8 mouse cellular contexts compared by ENCODE assay signal in genomic region chr2:172831133-172831532, GRCm38 (mm10).
A peak's percentile ranks its signal among the peaks of the same experiment; 100 is the strongest.
DNase-seq lines count a peak whose midpoint lies in the region; ATAC-seq lines count a peak whose summit lies in the region.

No protein-coding gene starts in this region.

- ATAC-seq in hindbrain, embryonic 12.5 days (ENCODE audit: low FRiP score): peak; percentile 63

- H3K27ac ChIP-seq in hindbrain, embryonic 12.5 days: no peak overlapping the region

- H3K9ac ChIP-seq in hindbrain, embryonic 12.5 days: no peak overlapping the region

- DNase-seq in NIH3T3 (ENCODE audit: low read depth): peak; percentile 85
- DNase-seq in cerebellum, postnatal 10 days: peak; percentile 95 to 97
- DNase-seq in frontal cortex, postnatal 14 days (ENCODE audit: low spot score in 2 of 2): peak; percentile 55 to 85
- DNase-seq in layer of hippocampus, adult 9-11 months: peak; percentile 62
- peak; percentile 91 for DNase-seq in lung, postnatal 10 days
- DNase-seq in retina, adult 2 months (ENCODE audit: low read depth, low spot score): peak; percentile 42
- peak; percentile 91 for DNase-seq in thymus, postnatal 25 days

- H3K9me3 ChIP-seq in hindbrain, embryonic 12.5 days (replicated peaks): no peaks in the 10 kb centered on the region

- H3K4me3 ChIP-seq in hindbrain, embryonic 12.5 days: no peak overlapping the region

- WGBS in hindbrain, embryonic 12.5 days: 11% methylated on average over 3 of the region's 3 CpGs

- H3K36me3 ChIP-seq in hindbrain, embryonic 12.5 days: no peaks in the 10 kb centered on the region

- 0 out of 2 replicates have a peak, but pooled peaks cover 2% of the 10 kb centered on the region for H3K4me1 ChIP-seq in hindbrain, embryonic 12.5 days

- peaks cover 25% of the 10 kb centered on the region for H3K27me3 ChIP-seq in hindbrain, embryonic 12.5 days

- no peak overlapping the region for H3K4me2 ChIP-seq in hindbrain, embryonic 12.5 days (replicated peaks)

Comparison
In these comparisons a context has a peak if more than half of its experiments do, and no peak if none do; other contexts are left out.
1. DNase-seq: peak in every context shown above with its lines; median percentile 96 in cerebellum, postnatal 10 days; 91 in lung, postnatal 10 days; 91 in thymus, postnatal 25 days; 85 in NIH3T3; 70 in frontal cortex, postnatal 14 days; 62 in layer of hippocampus, adult 9-11 months; 42 in retina, adult 2 months.